Mouse (Mus musculus): ENCODE results near the gene Vmn2r109.

- TF ChIP-seq USF1 (IDR thresholded peaks at IDR 0.05; ENCODE audit: low read depth) (no peak), CTCF (IDR thresholded peaks at IDR 0.05; ENCODE audit: control insufficient read depth, insufficient read depth, insufficient read length) (no peak), FOSL1 (IDR thresholded peaks at IDR 0.05; ENCODE audit: insufficient read depth, low read length, poor library complexity, severe bottlenecking) (no peak), MYOD1 (IDR thresholded peaks at IDR 0.05; ENCODE audit: control insufficient read depth, insufficient read length, low read depth) (no peak), CEBPB (IDR thresholded peaks at IDR 0.05; ENCODE audit: low read depth) (no peak)
These were observed at the start of gene Vmn2r109 for GRCm38 (mm10) chr17:20564656-20565055.
